Mouse (Mus musculus): ENCODE data around the gene Cel.

The Cel gene

DNA sequence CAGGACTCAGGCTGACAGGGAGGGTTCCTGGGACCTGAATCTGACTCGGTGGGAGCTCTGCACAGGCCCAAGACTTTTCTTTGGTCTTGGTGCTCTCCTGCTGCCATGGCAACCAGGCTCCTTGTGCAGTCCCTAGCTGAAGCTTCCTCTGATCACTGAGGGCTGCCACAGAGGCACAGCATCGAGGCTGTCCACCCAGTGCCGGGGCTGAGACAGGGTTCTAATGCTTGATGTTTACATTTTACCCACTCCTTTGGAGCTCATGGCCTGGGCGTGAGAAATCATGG, 25.6 kb downstream of the Cel start:
- DNase-seq (ENCODE audit: low read depth): no peak

DNA sequence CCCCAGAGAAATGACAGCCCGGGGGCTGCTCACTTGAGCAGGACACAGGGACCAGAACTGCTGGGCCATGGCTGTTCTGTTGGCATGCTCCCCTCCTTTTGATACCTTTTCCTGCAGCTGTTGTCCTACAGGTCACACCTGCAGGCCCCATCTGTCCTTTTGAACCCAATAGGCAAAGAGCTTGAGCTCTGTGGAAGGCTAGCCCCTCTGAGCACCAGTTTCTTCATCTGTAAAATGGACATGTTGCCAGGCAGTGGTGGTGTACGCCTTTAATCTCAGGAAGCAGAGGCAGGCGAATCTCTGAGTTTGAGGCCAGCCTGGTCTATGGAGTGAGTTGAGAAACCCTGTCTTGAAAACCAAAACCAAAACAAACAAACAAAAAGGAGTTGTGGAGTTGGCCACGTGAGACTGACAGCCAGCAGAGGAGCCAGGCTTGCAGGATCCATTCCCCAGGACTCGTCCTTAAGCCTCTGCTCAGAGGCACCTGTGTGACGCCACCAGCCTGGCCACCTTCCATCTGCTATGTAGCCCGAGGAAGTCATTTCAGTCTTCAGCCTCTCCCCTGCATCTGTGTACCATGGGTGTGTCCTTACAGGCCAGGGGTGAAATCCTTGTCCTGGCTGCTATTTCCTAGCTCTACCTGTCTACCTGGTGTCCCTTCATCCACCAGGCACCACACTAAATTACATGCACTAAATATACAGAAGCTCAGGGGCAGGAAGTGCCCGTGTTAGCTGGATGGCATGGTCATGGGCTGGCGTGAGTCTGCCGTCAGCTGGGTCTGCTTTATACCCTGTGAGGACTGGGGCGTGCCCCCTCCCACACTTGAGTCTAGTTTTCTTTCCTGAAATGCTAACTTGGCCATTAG, 26.2 kb downstream of the Cel start:
- DNase-seq (ENCODE audit: low read depth): no peak

DNA sequence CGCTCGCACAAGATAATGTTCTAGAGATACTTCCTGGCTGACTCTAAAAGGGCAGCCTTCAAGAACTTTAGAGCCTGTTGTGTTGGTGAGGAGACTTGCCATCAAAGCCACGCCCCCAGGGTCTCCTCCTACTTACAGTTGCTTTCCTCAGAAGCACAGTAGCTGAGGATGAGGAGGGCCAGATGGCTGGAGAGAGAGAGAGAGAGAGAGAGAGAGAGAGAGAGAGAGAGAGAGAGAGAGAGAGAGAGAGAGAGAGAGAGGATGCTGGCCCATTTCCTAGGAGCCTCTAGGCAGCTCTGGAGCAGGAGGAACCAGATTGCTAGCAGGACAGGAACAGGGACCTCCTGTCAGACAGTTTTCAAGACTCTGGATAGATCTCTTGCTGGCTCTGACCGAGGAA, 27.0 kb downstream of the Cel start:
- DNase-seq (ENCODE audit: low read depth): no peak

DNA sequence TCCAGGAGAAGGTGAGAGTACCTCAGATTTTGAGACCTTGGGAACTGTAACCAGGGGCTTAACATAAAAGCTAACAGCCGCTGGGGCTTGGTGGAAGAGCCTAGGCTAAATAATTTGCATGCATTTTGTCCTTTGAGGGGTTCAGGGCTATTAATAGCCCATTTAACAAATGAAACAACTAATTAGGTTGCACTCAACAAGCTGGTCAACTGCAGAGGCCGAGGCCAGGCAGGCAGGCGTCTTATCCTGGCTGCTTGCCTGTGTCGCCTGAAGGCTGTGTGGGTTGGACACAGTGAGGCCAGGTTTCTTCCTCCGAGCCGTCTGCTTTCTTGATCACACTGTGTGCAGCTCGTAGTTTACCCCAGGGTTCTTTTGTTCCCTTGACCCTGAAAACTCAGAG, 27.6 kb downstream of the Cel start:
- no peak for DNase-seq (ENCODE audit: low read depth)

DNA sequence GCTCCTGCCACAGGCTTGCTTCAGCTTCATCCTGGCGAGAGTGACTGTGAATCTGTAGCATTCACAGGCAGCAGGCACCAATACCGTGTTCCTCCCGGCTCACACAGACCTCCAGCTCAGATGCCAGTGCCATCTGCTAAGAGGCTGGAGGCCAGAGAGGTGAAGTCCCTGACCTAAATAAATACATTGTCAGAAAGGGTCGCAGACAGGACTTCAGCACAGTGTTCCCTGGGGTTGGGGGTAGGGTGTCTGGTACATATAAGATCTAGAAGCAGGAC, 28.0 kb downstream of the Cel start:
- DNase-seq (ENCODE audit: low read depth): no peak

DNA sequence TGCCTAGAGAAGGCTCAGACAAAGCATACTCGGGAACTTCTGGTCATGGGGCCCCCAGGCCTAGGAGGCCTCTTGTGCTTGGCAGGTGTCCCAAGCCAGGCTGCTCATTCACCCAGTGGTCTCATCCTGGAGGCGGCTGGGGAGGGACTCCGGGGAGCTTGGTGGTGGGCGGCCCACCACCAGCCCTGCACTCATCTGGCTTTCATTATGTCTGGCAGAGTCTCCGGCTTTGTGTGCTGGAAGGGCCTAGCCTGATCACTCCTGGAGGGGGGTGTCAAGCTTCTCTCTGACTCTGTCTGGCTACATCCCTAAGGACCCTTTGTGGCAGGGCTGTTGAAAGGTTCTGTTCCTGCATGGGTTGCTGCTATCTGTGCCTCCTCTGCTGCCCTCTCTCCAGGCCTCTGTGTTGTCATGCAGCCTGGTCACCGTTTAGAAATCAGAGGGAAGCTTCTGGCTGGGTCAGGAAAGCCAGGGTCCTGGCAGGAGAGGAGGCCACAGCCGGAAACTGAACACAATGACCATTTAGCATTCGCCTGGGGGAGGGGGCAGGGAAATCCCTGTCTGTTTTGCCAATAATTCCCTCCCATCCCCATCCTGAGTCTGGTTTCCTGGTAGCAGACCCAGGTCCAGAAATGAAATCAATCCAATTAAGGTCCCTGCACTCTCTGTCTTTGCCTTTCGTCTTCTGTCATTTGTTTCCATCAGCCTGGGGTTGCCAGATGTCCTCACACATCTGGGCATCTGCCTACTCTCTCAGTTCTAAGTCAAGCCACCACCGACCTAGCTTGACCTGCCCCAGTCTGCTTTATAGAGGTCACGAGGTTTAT, 28.6 kb downstream of the Cel start:
- DNase-seq (ENCODE audit: low read depth): no peak

DNA sequence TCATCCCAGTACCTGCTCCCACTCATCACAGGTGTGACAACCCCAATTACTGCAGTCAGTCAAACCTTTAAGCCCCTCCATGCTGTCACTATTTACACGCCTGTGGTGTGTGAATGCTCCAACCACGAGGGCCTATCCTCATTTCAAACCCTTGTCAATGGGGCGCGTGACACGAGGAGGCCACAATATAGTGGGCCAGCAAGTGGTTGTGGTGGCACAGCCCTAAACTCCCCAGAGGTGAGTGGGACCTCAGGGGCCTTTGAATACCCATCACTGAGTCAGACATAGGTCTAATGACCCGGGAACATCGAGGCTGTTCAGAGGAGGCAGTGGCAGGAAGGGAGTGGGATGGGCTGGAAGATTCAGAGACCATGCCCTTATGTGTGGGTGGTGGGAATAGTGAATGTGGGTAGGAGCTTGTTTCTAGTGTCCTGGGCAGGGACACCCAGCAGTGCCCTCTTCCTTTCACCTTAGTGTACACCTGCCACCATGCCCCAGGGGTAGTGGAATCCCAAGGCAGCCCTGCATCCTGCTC, 29.2 kb downstream of the Cel start:
- no peak for DNase-seq (ENCODE audit: low read depth)

DNA sequence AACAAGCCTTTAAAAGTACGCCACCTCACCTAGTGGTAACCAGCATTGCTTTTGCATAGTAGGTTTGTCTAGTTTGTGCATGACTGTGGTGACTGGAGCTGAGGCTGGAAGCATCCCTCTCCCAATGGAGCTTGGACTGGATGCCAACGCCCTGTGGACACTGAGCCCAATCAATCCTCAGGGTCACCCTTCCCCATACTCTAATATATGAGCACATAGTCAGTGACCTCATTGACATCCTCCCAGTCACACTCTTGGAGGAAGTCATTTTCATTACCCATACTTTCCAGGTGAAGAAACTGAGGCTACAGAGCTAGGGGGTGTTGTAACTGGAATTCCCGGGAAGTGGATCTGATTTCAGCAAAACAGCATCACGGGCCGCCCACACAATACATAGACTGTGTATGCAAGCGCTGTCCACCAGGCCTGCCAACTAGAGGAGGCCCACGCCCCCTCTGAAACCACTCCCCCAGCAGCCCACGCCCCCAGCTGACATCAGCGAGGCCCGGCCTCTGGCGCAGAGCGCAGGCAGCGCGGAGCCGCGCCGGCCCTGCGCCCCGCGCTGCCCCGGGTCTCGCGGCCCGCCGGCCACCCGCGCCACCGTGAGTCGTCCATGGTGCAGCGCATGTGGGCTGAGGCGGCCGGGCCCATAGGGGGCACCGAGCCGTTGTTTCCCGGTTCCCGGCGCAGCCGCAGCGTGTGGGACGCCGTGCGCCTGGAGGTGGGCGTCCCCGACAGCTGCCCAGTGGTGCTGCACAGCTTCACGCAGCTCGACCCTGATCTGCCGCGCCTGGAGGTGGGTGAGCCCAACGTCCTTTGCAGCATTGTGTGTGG, 30.0 kb downstream of the Cel start:
- peak; percentile 47 for DNase-seq (ENCODE audit: low read depth)

DNA sequence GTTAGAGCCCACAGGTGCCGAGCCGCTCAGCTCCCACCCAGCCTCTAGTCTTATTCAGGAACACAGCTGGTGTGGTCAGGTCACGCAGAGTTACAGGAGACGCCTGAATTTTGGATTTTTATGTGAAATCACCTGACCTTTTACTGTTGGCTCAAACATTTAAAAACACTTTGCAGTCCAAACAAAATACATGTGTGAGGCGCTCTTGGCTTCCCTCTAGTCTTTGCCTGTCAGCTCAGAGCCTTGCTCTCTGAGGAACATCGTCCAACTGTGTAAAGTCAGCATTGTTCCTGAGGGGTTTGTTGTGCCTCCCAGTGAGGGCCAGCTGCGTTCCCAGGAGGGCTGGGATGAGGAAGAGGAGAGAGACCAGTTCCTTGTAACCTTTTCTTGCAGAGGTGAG, 32.9 kb downstream of the Cel start:
- DNase-seq (ENCODE audit: low read depth): no peak

DNA sequence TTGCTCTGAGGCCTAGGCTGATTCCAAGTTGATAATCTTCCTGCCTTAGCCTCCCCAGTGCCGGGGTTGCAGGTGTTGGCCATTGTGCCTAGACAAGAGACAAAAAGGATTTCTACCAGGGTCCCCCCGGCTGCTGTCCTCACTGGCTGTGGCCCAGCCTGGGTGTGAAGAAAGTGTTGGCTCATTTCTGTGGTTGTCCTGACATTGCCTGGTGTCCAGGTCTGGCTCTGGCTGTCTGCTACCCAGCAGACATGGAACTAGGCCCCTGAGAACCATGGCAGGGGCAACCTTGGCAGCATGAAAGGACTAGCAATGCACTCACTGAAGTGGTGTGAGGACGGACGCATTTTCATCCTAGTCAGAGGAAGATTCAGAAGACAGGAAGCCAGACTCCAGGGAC, 33.3 kb downstream of the Cel start:
- no peak for DNase-seq (ENCODE audit: low read depth)

DNA sequence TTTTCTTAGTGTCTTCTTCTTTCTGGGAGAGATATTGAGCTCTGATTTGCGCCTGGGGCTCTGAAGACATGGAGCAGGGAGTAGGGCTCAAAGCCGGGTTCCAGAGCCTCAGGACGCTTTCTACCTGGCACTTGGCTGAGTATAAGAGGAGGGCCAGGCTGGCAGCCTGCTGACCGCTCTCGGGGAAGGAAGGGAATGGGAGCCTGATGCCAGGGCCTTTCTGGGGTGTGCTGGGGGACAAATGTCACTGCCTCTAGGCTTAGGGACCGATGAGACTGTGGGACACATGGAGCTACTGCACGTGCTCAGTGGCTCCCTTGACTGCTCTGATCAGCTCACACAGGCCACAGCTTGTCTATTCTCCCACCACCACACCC, 34.9 kb downstream of the Cel start:
- DNase-seq (ENCODE audit: low read depth): no peak

DNA sequence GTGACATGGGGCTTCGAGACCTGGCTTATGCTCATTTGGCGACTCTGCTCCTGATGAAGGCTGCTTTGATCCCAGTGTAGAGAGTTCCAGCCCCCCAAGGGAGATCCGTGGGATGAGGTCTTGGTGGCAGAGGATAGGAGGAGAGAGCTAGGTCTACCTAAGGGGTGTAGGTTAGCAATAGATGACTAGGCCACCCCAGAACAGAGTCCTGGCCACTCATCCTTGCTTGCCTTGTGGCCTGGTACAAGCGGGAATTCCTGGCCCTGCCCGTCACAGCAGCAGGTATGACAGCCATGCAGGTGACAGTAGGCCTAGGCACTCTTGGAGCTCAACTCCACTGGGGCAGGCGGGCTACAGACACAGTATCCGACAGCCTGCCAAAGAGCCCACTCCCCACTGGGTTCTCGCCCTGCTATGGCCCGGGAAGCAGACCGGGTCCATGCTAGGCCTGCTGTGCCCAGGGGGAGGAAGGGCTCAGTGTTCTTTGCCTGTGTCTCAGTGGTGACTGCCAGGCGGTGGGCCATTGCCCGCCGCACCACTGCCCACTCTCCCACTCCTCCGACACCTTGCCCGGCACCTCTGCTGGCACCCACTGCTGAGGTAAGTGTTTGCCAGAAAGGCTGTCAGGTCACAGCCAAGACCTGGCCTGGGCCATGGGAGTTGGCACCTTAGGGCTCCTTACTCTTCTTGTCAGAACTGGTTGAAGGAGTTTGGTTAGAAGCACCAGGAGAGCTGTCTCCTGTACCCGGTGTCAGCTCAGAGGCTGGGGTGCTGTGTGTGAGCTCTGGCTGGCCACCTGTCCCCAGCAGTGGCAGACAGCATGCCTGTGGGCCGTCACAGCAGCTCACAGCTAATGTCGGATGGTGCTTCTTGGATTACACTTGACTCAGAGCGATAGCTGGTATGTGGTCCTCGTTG, 35.5 kb downstream of the Cel start:
- DNase-seq (ENCODE audit: low read depth): no peak

DNA sequence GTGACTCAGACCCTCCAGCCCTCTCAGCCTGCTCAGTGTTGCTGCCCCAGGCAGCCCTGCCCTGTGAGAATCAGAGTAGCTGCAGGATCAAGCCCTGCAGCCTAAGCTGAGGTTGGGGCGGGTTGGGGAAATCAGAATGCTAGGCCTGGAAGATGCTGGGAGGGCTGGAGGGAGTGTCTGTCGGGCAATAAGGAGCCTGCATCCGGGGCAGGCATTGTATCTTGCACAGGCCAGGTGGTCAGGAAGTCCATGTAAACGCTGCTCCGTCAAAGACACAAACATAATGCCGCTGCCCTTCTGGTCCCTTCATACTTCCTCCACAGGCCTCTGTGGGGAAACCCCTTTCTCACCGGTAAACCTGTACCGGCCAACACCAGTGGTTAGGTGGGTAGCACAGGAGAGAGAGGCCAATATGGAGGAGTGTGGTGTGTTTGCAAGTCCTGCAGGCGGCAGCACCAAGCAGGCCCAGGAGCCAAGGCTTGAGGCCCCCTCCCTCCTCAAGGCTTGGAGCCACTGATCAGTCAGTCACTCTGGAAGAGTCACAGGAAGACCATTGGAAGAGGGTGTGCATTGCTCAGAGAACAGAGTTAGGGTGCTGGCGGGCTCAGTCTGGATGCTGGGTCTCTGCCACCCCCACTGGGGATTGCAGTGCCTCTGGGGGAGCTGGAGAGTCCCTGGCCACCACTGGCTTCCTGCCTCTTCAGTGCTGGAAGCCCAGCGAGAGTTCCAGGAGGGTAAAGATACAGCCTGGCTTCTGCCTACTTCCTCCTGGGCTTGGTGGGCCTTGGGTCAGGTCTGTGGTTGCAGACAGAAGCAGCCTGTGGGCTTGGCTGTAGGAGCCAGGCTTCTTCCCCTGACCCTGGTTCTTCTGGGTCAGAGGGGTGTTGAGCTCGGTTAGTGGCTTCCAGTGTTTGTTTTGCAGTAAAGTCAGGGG, 37.0 kb downstream of the Cel start:
- no peak for DNase-seq (ENCODE audit: low read depth)

DNA sequence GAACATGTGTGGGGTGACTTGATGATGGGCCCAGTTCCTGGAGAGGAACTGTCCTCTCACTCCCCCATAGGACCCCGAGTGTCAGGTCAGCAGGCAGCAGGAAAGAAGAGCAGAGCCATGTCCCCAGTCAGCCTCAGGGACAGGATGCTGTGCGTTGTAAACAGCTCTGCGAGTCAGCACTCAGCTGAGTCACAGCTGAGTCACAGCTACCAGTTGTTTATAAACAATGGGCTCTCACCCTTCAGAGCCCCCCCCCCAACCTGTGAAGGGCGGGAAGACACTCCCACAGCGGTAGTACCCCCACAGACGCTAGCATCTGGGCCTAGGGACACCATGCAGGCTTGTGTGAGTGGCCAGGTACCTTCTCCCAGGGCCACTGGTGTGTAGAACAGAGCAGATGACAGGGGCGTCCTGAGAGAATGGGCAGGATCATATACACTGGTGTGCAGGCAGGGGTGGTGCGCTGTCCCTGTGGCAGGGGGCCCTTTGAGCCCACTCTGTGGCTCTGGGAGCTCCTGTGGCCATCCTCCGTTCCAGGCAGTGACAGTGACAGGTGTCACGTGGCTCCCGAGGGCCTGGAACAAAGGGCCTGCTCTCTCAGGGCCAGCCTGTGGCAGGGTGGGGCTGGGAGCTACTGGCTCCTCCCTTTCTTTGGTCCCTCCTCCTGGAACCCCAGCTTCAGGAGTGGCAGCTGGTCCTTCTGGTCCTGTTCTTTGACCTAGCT, 37.8 kb downstream of the Cel start:
- DNase-seq (ENCODE audit: low read depth): no peak

DNA sequence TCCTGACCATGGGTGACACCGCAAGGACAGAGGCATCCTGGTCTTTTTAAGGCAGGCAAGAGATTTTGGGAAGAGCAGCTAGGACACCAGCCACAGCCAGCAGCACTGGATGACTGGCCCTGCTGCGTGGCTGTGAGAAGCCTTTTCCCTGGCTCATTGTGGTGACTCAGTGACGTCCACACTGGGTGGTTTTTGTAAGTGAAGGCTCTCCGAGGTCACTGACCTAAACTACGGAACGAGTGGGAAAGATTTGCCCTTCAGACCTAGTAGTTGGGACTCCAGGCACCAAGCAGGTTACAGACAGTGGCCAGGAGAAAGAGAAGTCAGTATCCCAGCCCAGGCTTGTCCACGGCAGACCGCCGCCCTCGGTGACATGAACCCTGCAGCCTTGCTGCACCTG, 38.8 kb downstream of the Cel start:
- DNase-seq (ENCODE audit: low read depth): no peak

DNA sequence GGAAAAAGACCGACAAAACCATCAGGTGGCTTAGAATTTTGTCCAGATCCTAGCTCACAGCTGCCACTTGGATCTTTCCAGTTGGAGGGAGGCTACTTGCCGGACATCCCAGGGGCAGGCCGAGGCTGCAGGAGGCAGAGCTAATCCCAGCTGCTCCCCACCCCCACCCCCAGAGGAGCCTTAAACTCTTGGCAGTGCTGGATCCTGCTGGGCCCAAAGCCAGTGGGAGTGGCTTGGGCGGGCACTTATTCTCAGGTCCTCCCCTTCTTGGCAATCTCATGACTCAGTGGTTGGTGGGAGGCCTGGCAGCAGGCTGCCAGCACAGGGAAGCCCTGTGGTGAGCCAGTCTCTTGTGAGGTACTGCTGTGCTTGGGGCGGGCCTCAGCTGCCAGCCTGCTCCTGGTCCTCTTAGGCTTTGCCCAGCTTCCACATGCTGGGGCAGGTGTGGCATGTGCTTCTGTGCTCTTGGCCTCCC, 39.5 kb downstream of the Cel start:
- DNase-seq (ENCODE audit: low read depth): no peak

DNA sequence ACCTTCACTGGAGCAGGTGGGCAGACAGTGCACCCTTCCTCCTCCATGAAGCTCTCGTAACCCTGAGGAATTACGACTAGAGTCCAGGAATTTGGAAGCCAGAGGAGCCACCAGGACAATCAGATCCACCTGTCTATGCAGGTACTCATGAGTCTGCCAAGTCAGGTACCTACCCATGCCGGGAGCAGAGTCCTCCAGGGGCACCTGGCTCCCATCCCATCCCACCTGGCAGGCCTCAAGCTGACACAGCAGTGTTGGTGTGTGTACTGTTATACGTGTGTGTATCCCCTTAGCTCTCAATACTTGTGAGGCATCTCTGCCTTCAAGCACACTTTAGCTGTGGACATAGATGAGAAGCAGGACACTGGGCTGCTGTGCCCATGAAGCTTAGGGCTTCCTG, 41.0 kb downstream of the Cel start:
- DNase-seq (ENCODE audit: low read depth): no peak

DNA sequence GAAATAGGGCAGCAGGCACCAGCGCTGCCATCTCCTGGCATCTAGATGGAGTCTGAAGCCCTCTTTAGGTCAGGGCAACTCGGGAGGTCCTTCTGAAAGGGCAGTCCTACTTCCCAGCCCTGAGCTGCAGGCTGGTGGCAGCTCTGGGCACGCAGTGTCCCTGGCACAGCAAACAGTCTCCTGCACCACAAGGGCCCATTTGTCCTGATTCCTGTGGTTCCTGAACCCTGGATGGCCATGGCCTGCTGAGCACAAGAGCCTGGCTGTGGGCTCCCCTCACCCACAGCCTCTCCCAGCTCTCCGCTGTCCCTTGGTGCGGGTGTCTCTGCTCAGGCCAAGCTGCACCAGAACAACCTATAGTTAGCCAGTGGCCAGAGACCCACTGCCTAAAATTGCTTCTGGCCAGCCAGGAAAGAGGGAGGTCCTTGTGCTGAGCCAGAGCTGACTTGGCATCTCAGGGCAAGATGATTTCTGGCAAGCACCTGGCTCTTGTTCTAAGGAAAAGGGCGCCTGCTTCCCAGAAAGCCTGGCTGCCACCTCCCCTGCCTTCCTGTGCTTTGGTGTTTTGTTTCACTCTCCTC, 41.5 kb downstream of the Cel start:
- no peak for DNase-seq (ENCODE audit: low read depth)

DNA sequence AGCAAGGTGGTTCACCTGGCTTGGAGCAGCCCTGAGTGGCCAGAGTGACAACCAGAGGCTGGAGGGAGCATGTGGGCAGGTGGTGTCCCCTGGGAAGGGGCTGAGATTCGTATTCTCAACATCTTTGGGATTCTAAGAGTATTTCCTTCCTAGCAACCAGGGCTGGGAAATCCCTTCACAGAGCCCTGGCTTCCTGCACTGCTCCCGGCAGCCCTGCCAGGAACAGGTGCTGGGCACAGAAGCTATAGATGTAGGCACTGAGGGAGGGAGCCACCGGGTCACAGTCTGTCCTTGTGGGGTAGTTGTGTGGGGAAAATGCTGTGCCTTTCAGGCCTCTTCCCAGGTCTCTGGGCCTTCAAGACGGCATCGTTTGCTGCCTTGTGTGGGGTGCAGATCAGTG, 42.6 kb downstream of the Cel start:
- no peak for DNase-seq (ENCODE audit: low read depth)
